Mouse (Mus musculus): ENCODE results near the gene Ptx4. TPM values are rescaled to one million over a fixed set of nuclear protein-coding genes. Genes with fewer than 3 reads are reported as not detected.
A peak's percentile ranks its signal among the peaks of the same experiment; 100 is the strongest.

Ptx4 gene
- polyA plus RNA-seq, 1 experiment, result not detected

GRCm38 (mm10) chr17:25109578-25109977, 11.0 kb upstream of the Ptx4 start:
- TF ChIP-seq CTCF (IDR thresholded peaks at IDR 0.05; ENCODE audit: control insufficient read depth, insufficient read depth, insufficient read length) (peak; percentile 9), MYOG (IDR thresholded peaks at IDR 0.05; ENCODE audit: control insufficient read depth, extremely low read depth, insufficient read length) (no peak)
- no peaks in the 10 kb centered on the region for H3K27me3 ChIP-seq (ENCODE audit: control insufficient read depth, insufficient read depth, insufficient read length)
- H3K79me2 ChIP-seq (ENCODE audit: control insufficient read depth, insufficient read depth), result peaks cover 17% of the 10 kb centered on the region
- H3K79me3 ChIP-seq (ENCODE audit: low read depth), result peaks cover 7% of the 10 kb centered on the region
- H3ac ChIP-seq (ENCODE audit: control insufficient read depth, insufficient read length, low read depth), result no peak overlapping the region
- peaks cover 16% of the 10 kb centered on the region for H3K36me3 ChIP-seq (ENCODE audit: control insufficient read depth, insufficient read depth)
- H3K4me3 ChIP-seq (ENCODE audit: insufficient read depth, poor library complexity, severe bottlenecking), result no peak overlapping the region

- peaks cover 16% of the 10 kb centered on the region for H3K36me3 ChIP-seq (ENCODE audit: control insufficient read depth, insufficient read depth)
- H3K79me2 ChIP-seq (ENCODE audit: control insufficient read depth, insufficient read depth), result peaks cover 26% of the 10 kb centered on the region
- H3K4me3 ChIP-seq (ENCODE audit: insufficient read depth, poor library complexity, severe bottlenecking), result no peak overlapping the region
- TF ChIP-seq FOSL1 (IDR thresholded peaks at IDR 0.05; ENCODE audit: insufficient read depth, low read length, poor library complexity, severe bottlenecking) (no peak), MYOG (IDR thresholded peaks at IDR 0.05; ENCODE audit: control insufficient read depth, extremely low read depth, insufficient read length) (no peak), USF1 (IDR thresholded peaks at IDR 0.05; ENCODE audit: low read depth) (no peak), CTCF (IDR thresholded peaks at IDR 0.05; ENCODE audit: control insufficient read depth, insufficient read depth, insufficient read length) (no peak), MAX (IDR thresholded peaks at IDR 0.05) (no peak), MYOD1 (IDR thresholded peaks at IDR 0.05; ENCODE audit: control insufficient read depth, insufficient read length, low read depth) (no peak), CEBPB (IDR thresholded peaks at IDR 0.05; ENCODE audit: low read depth) (no peak)
- peaks cover 9% of the 10 kb centered on the region for H3K79me3 ChIP-seq (ENCODE audit: low read depth)
- H3ac ChIP-seq (ENCODE audit: control insufficient read depth, insufficient read length, low read depth), result no peak overlapping the region
- H3K27me3 ChIP-seq (ENCODE audit: control insufficient read depth, insufficient read depth, insufficient read length), result no peaks in the 10 kb centered on the region
Measured at GRCm38 (mm10) chr17:25110590-25110989, 10.0 kb upstream of the Ptx4 start.

GRCm38 (mm10) chr17:25111220-25111619, 9.3 kb upstream of the Ptx4 start:
- Histone ChIP-seq H3K27me3 (ENCODE audit: control insufficient read depth, insufficient read depth, insufficient read length) (no peaks in the 10 kb centered on the region), H3K36me3 (ENCODE audit: control insufficient read depth, insufficient read depth) (peaks cover 16% of the 10 kb centered on the region), H3K79me3 (ENCODE audit: low read depth) (peaks cover 9% of the 10 kb centered on the region), H3ac (ENCODE audit: control insufficient read depth, insufficient read length, low read depth) (no peak overlapping the region), H3K79me2 (ENCODE audit: control insufficient read depth, insufficient read depth) (peaks cover 26% of the 10 kb centered on the region), H3K4me3 (ENCODE audit: insufficient read depth, poor library complexity, severe bottlenecking) (no peak overlapping the region)
- no peak for TF ChIP-seq MYOG (IDR thresholded peaks at IDR 0.05; ENCODE audit: control insufficient read depth, extremely low read depth, insufficient read length)
- no peak for TF ChIP-seq CEBPB (IDR thresholded peaks at IDR 0.05; ENCODE audit: low read depth)
- TF ChIP-seq MYOD1 (IDR thresholded peaks at IDR 0.05; ENCODE audit: control insufficient read depth, insufficient read length, low read depth), result no peak
- TF ChIP-seq USF1 (IDR thresholded peaks at IDR 0.05; ENCODE audit: low read depth), result no peak
- TF ChIP-seq FOSL1 (IDR thresholded peaks at IDR 0.05; ENCODE audit: insufficient read depth, low read length, poor library complexity, severe bottlenecking), result no peak
- no peak for TF ChIP-seq CTCF (IDR thresholded peaks at IDR 0.05; ENCODE audit: control insufficient read depth, insufficient read depth, insufficient read length)
- no peak for TF ChIP-seq MAX (IDR thresholded peaks at IDR 0.05)

GRCm38 (mm10) chr17:25111739-25112422, 8.7 kb upstream of the Ptx4 start:
- Histone ChIP-seq H3K79me3 (ENCODE audit: low read depth) (peaks cover 9% of the 10 kb centered on the region), H3ac (ENCODE audit: control insufficient read depth, insufficient read length, low read depth) (no peak overlapping the region), H3K36me3 (ENCODE audit: control insufficient read depth, insufficient read depth) (peaks cover 16% of the 10 kb centered on the region), H3K4me3 (ENCODE audit: insufficient read depth, poor library complexity, severe bottlenecking) (no peak overlapping the region), H3K79me2 (ENCODE audit: control insufficient read depth, insufficient read depth) (peaks cover 26% of the 10 kb centered on the region), H3K27me3 (ENCODE audit: control insufficient read depth, insufficient read depth, insufficient read length) (no peaks in the 10 kb centered on the region)
- TF ChIP-seq MAX (IDR thresholded peaks at IDR 0.05), result no peak

- Histone ChIP-seq H3K79me3 (ENCODE audit: low read depth) (peaks cover 9% of the 10 kb centered on the region), H3K79me2 (ENCODE audit: control insufficient read depth, insufficient read depth) (peaks cover 26% of the 10 kb centered on the region), H3K4me3 (ENCODE audit: insufficient read depth, poor library complexity, severe bottlenecking) (no peak overlapping the region), H3ac (ENCODE audit: control insufficient read depth, insufficient read length, low read depth) (no peak overlapping the region), H3K27me3 (ENCODE audit: control insufficient read depth, insufficient read depth, insufficient read length) (no peaks in the 10 kb centered on the region), H3K36me3 (ENCODE audit: control insufficient read depth, insufficient read depth) (peaks cover 16% of the 10 kb centered on the region)
- TF ChIP-seq FOSL1 (IDR thresholded peaks at IDR 0.05; ENCODE audit: insufficient read depth, low read length, poor library complexity, severe bottlenecking) (no peak), CTCF (IDR thresholded peaks at IDR 0.05; ENCODE audit: control insufficient read depth, insufficient read depth, insufficient read length) (no peak), USF1 (IDR thresholded peaks at IDR 0.05; ENCODE audit: low read depth) (no peak), MYOG (IDR thresholded peaks at IDR 0.05; ENCODE audit: control insufficient read depth, extremely low read depth, insufficient read length) (no peak), MYOD1 (IDR thresholded peaks at IDR 0.05; ENCODE audit: control insufficient read depth, insufficient read length, low read depth) (no peak), CEBPB (IDR thresholded peaks at IDR 0.05; ENCODE audit: low read depth) (no peak), MAX (IDR thresholded peaks at IDR 0.05) (no peak)
Measured at GRCm38 (mm10) chr17:25112423-25112810, 8.1 kb upstream of the Ptx4 start.

GRCm38 (mm10) chr17:25114908-25115645, 5.5 kb upstream of the Ptx4 start:
- H3K36me3 ChIP-seq (ENCODE audit: control insufficient read depth, insufficient read depth), result peaks cover 11% of the 10 kb centered on the region
- TF ChIP-seq CTCF (IDR thresholded peaks at IDR 0.05; ENCODE audit: control insufficient read depth, insufficient read depth, insufficient read length) (no peak), USF1 (IDR thresholded peaks at IDR 0.05; ENCODE audit: low read depth) (no peak), FOSL1 (IDR thresholded peaks at IDR 0.05; ENCODE audit: insufficient read depth, low read length, poor library complexity, severe bottlenecking) (no peak), MYOG (IDR thresholded peaks at IDR 0.05; ENCODE audit: control insufficient read depth, extremely low read depth, insufficient read length) (no peak), CEBPB (IDR thresholded peaks at IDR 0.05; ENCODE audit: low read depth) (no peak), MAX (IDR thresholded peaks at IDR 0.05) (no peak), MYOD1 (IDR thresholded peaks at IDR 0.05; ENCODE audit: control insufficient read depth, insufficient read length, low read depth) (no peak)
- H3K4me3 ChIP-seq (ENCODE audit: insufficient read depth, poor library complexity, severe bottlenecking), result peak overlapping the region; percentile 50
- H3ac ChIP-seq (ENCODE audit: control insufficient read depth, insufficient read length, low read depth), result peak overlapping the region; percentile 94
- no peaks in the 10 kb centered on the region for H3K27me3 ChIP-seq (ENCODE audit: control insufficient read depth, insufficient read depth, insufficient read length)
- peaks cover 9% of the 10 kb centered on the region for H3K79me3 ChIP-seq (ENCODE audit: low read depth)
- peaks cover 26% of the 10 kb centered on the region for H3K79me2 ChIP-seq (ENCODE audit: control insufficient read depth, insufficient read depth)

All from C2C12 (cell line).